Mouse (Mus musculus): ENCODE results near the gene Jph4. TPM values are rescaled to one million over a fixed set of nuclear protein-coding genes. Genes with fewer than 3 reads are reported as not detected.

The Jph4 gene
- polyA plus RNA-seq, 2 experiments: 2.5 to 10.4 TPM

GRCm38 (mm10) chr14:55160251-55161071, 43.7 kb upstream of the Jph4 start:
- no peaks in the 10 kb centered on the region for H3K27me3 ChIP-seq (ENCODE audit: control insufficient read depth, insufficient read depth, low read length)
- H3K36me3 ChIP-seq (ENCODE audit: control insufficient read depth, insufficient read depth, low read length): no peaks in the 10 kb centered on the region
- 76% methylated on average over 10 of the region's 10 CpGs for whole genome bisulfite sequencing
- no peak for DNase-seq (ENCODE audit: low spot score)
- no peak overlapping the region for H3K4me3 ChIP-seq (replicated peaks; ENCODE audit: low read length)
- no peak overlapping the region for H3K9ac ChIP-seq (ENCODE audit: low read depth, low read length, severe bottlenecking)
- H3K4me2 ChIP-seq (replicated peaks; ENCODE audit: low read depth, low read length, severe bottlenecking): no peak overlapping the region
- no peaks in the 10 kb centered on the region for H3K4me1 ChIP-seq (ENCODE audit: control insufficient read depth, insufficient read depth, low read length)
- no peaks in the 10 kb centered on the region for H3K9me3 ChIP-seq (ENCODE audit: control insufficient read depth, low read length)
- no peak overlapping the region for H3K27ac ChIP-seq (replicated peaks; ENCODE audit: low read depth, low read length)
- TF ChIP-seq POLR2A (IDR thresholded peaks at IDR 0.05; ENCODE audit: borderline replicate concordance, extremely low read depth, insufficient read depth, insufficient read length): no peak
- no peak for ATAC-seq (ENCODE audit: low FRiP score, low read depth)

- Histone ChIP-seq H3K9me3 (ENCODE audit: control insufficient read depth, low read length) (no peaks in the 10 kb centered on the region), H3K4me1 (ENCODE audit: control insufficient read depth, insufficient read depth, low read length) (no peaks in the 10 kb centered on the region), H3K9ac (ENCODE audit: low read depth, low read length, severe bottlenecking) (no peak overlapping the region), H3K4me3 (replicated peaks; ENCODE audit: low read length) (no peak overlapping the region), H3K27me3 (ENCODE audit: control insufficient read depth, insufficient read depth, low read length) (no peaks in the 10 kb centered on the region), H3K36me3 (ENCODE audit: control insufficient read depth, insufficient read depth, low read length) (no peaks in the 10 kb centered on the region), H3K27ac (replicated peaks; ENCODE audit: low read depth, low read length) (no peak overlapping the region), H3K4me2 (replicated peaks; ENCODE audit: low read depth, low read length, severe bottlenecking) (no peak overlapping the region)
- no peak for TF ChIP-seq POLR2A (IDR thresholded peaks at IDR 0.05; ENCODE audit: borderline replicate concordance, extremely low read depth, insufficient read depth, insufficient read length)
- DNase-seq (ENCODE audit: low spot score): peak; percentile 14
- 62% methylated on average over 12 of the region's 12 CpGs for WGBS
- peak; percentile 44; the same call in 1 of the 2 replicates for ATAC-seq (ENCODE audit: low FRiP score, low read depth)
Measured at GRCm38 (mm10) chr14:55157322-55158065, 40.8 kb upstream of the Jph4 start.

GRCm38 (mm10) chr14:55152951-55153481, 36.3 kb upstream of the Jph4 start:
- Histone ChIP-seq H3K27me3 (ENCODE audit: control insufficient read depth, insufficient read depth, low read length) (no peaks in the 10 kb centered on the region), H3K4me1 (ENCODE audit: control insufficient read depth, insufficient read depth, low read length) (no peaks in the 10 kb centered on the region), H3K9me3 (ENCODE audit: control insufficient read depth, low read length) (no peaks in the 10 kb centered on the region), H3K27ac (replicated peaks; ENCODE audit: low read depth, low read length) (no peak overlapping the region), H3K9ac (ENCODE audit: low read depth, low read length, severe bottlenecking) (no peak overlapping the region), H3K36me3 (ENCODE audit: control insufficient read depth, insufficient read depth, low read length) (no peaks in the 10 kb centered on the region), H3K4me2 (replicated peaks; ENCODE audit: low read depth, low read length, severe bottlenecking) (no peak overlapping the region), H3K4me3 (replicated peaks; ENCODE audit: low read length) (no peak overlapping the region)
- TF ChIP-seq POLR2A (IDR thresholded peaks at IDR 0.05; ENCODE audit: borderline replicate concordance, extremely low read depth, insufficient read depth, insufficient read length): no peak
- ATAC-seq (ENCODE audit: low FRiP score, low read depth): no peak
- WGBS: 84% methylated on average over 16 of the region's 16 CpGs
- DNase-seq (ENCODE audit: low spot score): no peak

GRCm38 (mm10) chr14:55152174-55152573, 35.4 kb upstream of the Jph4 start:
- TF ChIP-seq POLR2A (IDR thresholded peaks at IDR 0.05; ENCODE audit: borderline replicate concordance, extremely low read depth, insufficient read depth, insufficient read length): no peak
- Histone ChIP-seq H3K9me3 (ENCODE audit: control insufficient read depth, low read length) (no peaks in the 10 kb centered on the region), H3K27ac (replicated peaks; ENCODE audit: low read depth, low read length) (no peak overlapping the region), H3K4me3 (replicated peaks; ENCODE audit: low read length) (no peak overlapping the region), H3K36me3 (ENCODE audit: control insufficient read depth, insufficient read depth, low read length) (no peaks in the 10 kb centered on the region), H3K4me2 (replicated peaks; ENCODE audit: low read depth, low read length, severe bottlenecking) (no peak overlapping the region), H3K9ac (ENCODE audit: low read depth, low read length, severe bottlenecking) (no peak overlapping the region), H3K4me1 (ENCODE audit: control insufficient read depth, insufficient read depth, low read length) (no peaks in the 10 kb centered on the region), H3K27me3 (ENCODE audit: control insufficient read depth, insufficient read depth, low read length) (no peaks in the 10 kb centered on the region)
- DNase-seq (ENCODE audit: low spot score) (no peak), ATAC-seq (ENCODE audit: low FRiP score, low read depth) (no peak)
- 86% methylated on average over 4 of the region's 4 CpGs for WGBS

- no peak for ATAC-seq (ENCODE audit: low FRiP score, low read depth)
- no peak for DNase-seq (ENCODE audit: low spot score)
- no peak overlapping the region for H3K27ac ChIP-seq (replicated peaks; ENCODE audit: low read depth, low read length)
- no peak overlapping the region for H3K4me3 ChIP-seq (replicated peaks; ENCODE audit: low read length)
- TF ChIP-seq POLR2A (IDR thresholded peaks at IDR 0.05; ENCODE audit: borderline replicate concordance, extremely low read depth, insufficient read depth, insufficient read length): no peak
- WGBS: 85% methylated on average over 5 of the region's 5 CpGs
- H3K36me3 ChIP-seq (ENCODE audit: control insufficient read depth, insufficient read depth, low read length): no peaks in the 10 kb centered on the region
- H3K4me2 ChIP-seq (replicated peaks; ENCODE audit: low read depth, low read length, severe bottlenecking): no peak overlapping the region
- H3K9me3 ChIP-seq (ENCODE audit: control insufficient read depth, low read length): no peaks in the 10 kb centered on the region
- no peaks in the 10 kb centered on the region for H3K27me3 ChIP-seq (ENCODE audit: control insufficient read depth, insufficient read depth, low read length)
- H3K9ac ChIP-seq (ENCODE audit: low read depth, low read length, severe bottlenecking): no peak overlapping the region
- no peaks in the 10 kb centered on the region for H3K4me1 ChIP-seq (ENCODE audit: control insufficient read depth, insufficient read depth, low read length)
Measured at GRCm38 (mm10) chr14:55150985-55151384, 34.2 kb upstream of the Jph4 start.

All from limb, embryonic 14.5 days (tissue).